Mouse (Mus musculus): ENCODE measurements at regions not wholly inside any gene's neighbourhood (a gene's known extent, or its start where the extent isn't known, plus 50 kb on each side); places are given as distances from the start of the nearest gene placed in this dataset.

- TF ChIP-seq CTCF (IDR thresholded peaks at IDR 0.05), result no peak
- Histone ChIP-seq H3K4me3 (no peak overlapping the region), H3K27ac (no peak overlapping the region)
- intact Hi-C loops (cut with DNase I), result no loop called here
- no peak for DNase-seq (ENCODE audit: extremely low spot score in 1 of 2, low spot score in 2 of 2)
These were observed 65.7 kb downstream of the Polr2m start for GRCm38 (mm10) chr9:71420064-71420463.

DNA sequence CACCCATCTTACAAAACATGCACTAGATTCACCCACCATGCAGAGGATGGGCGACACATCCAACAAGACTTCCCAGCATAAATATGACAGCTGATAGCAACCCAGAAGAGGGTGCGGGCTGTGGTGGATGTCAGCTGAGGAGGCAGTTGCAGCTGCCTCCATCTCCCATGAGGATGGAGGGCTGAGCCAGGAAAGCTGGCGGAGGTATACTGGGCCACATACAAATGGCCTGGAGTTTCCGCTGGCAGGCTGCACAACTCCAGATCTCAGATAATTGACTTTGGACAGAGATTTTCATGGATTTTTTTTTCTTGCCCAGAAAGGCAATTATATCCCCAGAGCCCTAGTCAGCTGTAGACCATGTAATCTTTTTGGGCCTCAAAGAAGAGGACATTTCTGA is 67.2 kb downstream of the Polr2m start:
- H3K27ac ChIP-seq, result no peak overlapping the region
- H3K4me3 ChIP-seq, result no peak overlapping the region
- TF ChIP-seq CTCF (IDR thresholded peaks at IDR 0.05), result no peak
- DNase-seq (ENCODE audit: extremely low spot score in 1 of 2, low spot score in 2 of 2), result no peak
- intact Hi-C loops (cut with DNase I), result no loop called here

DNA sequence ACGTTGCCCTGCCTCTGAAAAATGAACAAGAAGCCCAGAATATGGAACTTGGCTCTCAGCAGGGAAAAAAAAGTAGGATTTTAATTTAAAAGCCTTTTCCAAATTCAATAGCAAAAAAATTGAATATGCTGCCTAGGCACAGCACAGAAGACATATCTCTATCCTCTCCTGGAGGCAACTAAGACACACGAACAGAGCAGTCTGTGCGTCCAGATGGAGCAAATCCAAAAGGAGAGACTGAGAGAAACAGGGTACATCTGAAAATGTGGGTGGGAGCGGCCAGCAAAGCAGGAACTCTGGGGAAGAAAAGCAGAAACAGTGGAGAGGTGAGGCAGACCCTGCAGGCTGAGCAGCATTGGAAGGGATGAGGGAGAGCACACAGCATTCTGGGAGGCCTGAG is 68.5 kb downstream of the Polr2m start:
- intact Hi-C loops (cut with DNase I), result no loop called here
- DNase-seq (ENCODE audit: extremely low spot score in 1 of 2, low spot score in 2 of 2), result no peak

DNA sequence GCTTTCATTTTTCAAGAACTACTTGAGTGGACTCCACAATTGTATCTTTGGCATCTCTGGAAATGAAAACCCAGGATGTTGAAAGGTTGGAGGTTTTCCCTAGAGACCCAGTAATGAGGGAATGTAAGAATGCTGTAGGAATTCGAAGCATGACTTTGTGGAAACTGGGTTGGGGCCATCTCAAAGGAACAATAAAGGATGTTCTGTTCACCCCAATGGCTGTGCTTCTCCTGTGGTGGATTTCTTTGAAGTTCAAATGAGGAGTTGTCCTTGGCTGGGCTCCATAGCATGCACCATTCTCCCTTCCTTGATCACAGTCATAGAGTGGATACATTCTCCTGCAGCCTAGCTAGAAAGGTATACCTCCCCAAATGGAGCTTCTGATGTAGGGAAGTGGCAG is 74.6 kb downstream of the Polr2m start:
- intact Hi-C loops (cut with DNase I), result no loop called here
- Histone ChIP-seq H3K4me3 (no peak overlapping the region), H3K27ac (no peak overlapping the region)
- no peak for DNase-seq (ENCODE audit: extremely low spot score in 1 of 2, low spot score in 2 of 2)
- TF ChIP-seq CTCF (IDR thresholded peaks at IDR 0.05), result no peak

More for the DNA sequence above, 68.5 kb downstream of the Polr2m start:
- TF ChIP-seq CTCF (IDR thresholded peaks at IDR 0.05), result no peak
- Histone ChIP-seq H3K4me3 (no peak overlapping the region), H3K27ac (no peak overlapping the region)

DNA sequence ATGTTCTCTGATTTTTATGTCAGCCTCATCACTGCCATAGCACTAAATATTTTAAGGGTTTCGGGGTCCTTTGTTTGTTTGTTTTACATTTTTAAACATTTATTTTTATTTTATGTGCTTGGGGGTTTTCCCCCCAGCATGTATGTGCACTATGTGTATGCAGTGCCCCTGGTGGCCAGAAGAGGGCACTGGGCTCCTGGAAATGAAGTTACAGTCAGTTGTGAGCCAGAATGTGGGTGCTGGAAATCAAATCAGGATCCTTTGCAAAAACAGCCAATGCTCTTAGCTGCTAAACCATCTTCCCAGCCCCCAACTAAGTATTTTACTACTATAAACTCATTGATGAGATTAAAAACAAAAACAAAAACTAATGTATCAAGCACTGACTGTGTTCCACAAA is 75.8 kb downstream of the Polr2m start:
- H3K4me3 ChIP-seq, result no peak overlapping the region
- H3K27ac ChIP-seq, result no peak overlapping the region
- peak; percentile 19 for TF ChIP-seq CTCF (IDR thresholded peaks at IDR 0.05)
- DNase-seq (ENCODE audit: extremely low spot score in 1 of 2, low spot score in 2 of 2), result no peak
- intact Hi-C loops (cut with DNase I), result no loop called here

GRCm38 (mm10) chr9:71408946-71409345 is 76.8 kb downstream of the Polr2m start:
- H3K4me3 ChIP-seq, result no peak overlapping the region
- no peak overlapping the region for H3K27ac ChIP-seq
- intact Hi-C loops (cut with DNase I), result no loop called here
- no peak for TF ChIP-seq CTCF (IDR thresholded peaks at IDR 0.05)
- no peak for DNase-seq (ENCODE audit: extremely low spot score in 1 of 2, low spot score in 2 of 2)

DNA sequence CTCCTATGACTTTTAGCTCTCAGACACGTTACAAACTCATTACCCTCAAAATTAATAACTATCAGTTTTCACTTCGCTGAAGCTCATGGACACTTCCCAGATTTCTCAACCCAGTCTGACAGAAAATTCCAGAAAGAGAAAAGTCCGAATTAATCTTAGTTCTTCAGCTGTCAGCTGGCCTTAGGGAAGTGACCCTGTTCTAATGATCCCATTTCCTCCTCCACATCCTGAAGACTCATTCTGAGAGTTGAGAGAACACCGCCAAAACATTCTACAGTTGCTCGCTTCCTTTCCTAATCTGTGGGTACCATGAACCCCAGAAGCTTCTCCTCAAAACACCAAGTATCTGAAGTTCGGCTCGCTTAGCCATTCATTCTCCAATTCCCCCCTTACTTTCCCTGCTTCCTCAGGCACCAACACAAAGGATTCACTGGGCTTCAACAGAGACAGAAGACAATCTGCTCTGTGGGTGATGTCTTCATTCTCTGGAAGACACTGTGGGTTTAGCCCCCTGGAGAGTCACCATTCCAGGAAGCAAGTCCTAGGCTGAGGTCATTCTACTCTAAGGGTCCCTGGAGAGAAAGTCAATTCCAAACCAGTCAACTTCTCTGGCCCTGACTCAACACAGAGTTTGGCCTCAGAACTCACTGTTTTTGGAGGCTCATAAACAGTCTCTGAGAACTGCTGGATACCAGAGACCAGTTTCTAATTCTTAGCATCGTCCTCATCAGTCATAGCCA is 81.2 kb downstream of the Polr2m start:
- TF ChIP-seq CTCF (IDR thresholded peaks at IDR 0.05), result no peak
- H3K27ac ChIP-seq, result no peak overlapping the region
- intact Hi-C loops (cut with DNase I), result no loop called here
- DNase-seq (ENCODE audit: extremely low spot score in 1 of 2, low spot score in 2 of 2), result no peak
- no peak overlapping the region for H3K4me3 ChIP-seq

DNA sequence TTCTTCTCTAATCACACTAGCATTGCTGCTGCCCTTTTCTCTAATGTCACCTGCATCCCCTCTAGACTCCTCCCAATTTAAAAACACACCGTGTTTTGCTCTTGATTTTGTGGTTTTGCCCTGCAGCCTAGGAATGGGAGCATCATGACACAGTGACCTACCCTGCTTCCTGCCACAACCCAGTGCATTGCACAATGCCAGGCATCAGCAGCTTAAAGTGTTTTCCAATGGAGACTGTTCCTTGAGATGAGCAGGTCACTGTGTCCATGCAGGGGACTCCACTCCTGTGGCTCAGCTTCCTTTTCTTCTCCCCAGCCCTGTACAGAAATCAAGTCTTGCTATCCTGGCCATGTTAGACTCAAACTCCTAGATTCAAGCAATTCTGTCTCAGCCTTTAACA is 84.1 kb downstream of the Polr2m start:
- no peak overlapping the region for H3K4me3 ChIP-seq
- intact Hi-C loops (cut with DNase I), result no loop called here
- TF ChIP-seq CTCF (IDR thresholded peaks at IDR 0.05), result no peak
- H3K27ac ChIP-seq, result no peak overlapping the region
- no peak for DNase-seq (ENCODE audit: extremely low spot score in 1 of 2, low spot score in 2 of 2)

DNA sequence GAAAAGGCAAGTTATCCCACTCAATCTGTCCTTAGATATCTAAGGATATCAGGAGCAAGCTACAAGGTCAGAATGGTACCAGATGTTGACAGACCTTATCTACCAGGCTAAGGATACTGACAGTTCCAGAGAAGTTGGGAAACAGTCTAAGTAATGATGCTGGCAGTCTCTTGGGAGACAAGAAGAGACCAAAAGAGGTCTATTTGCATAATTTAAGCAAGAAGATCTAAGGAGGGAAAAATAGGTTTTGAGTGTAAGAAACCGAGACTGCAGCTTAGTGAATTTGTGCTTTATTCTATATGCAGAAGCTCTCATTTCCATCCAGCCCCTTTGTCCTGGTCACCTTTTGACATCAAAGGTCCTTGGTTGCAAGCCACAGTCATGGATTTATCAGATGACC is 86.4 kb downstream of the Polr2m start:
- H3K4me3 ChIP-seq, result no peak overlapping the region
- intact Hi-C loops (cut with DNase I), result no loop called here
- TF ChIP-seq CTCF (IDR thresholded peaks at IDR 0.05), result no peak
- H3K27ac ChIP-seq, result no peak overlapping the region
- DNase-seq (ENCODE audit: extremely low spot score in 1 of 2, low spot score in 2 of 2), result no peak

GRCm38 (mm10) chr9:71396784-71397183 is 89.0 kb downstream of the Polr2m start:
- Histone ChIP-seq H3K27ac (no peak overlapping the region), H3K4me3 (no peak overlapping the region)
- no peak for DNase-seq (ENCODE audit: extremely low spot score in 1 of 2, low spot score in 2 of 2)
- intact Hi-C loops (cut with DNase I), result no loop called here
- TF ChIP-seq CTCF (IDR thresholded peaks at IDR 0.05), result no peak

DNA sequence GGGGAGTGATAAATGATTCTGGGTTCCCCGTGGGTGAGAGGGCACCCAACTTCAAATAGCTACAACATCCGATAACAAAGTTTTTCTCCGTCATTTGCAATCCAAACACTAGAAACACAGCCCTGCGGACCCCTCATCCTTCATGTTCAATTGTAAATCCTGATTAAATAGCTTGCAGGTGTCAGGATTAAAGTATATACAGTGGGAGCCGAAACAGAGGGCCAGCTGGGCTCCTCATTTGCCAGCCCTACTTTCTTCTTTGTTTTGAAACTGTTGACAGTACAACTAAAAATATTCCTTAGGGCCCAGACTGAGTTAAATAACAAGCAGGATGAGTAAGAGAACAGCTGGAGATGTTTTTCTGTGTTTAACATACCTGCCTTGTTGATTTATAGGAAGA is 95.5 kb downstream of the Polr2m start:
- no peak overlapping the region for H3K27ac ChIP-seq
- H3K4me3 ChIP-seq, result no peak overlapping the region
- no peak for TF ChIP-seq CTCF (IDR thresholded peaks at IDR 0.05)
- intact Hi-C loops (cut with DNase I), result no loop called here
- no peak for DNase-seq (ENCODE audit: extremely low spot score in 1 of 2, low spot score in 2 of 2)

DNA sequence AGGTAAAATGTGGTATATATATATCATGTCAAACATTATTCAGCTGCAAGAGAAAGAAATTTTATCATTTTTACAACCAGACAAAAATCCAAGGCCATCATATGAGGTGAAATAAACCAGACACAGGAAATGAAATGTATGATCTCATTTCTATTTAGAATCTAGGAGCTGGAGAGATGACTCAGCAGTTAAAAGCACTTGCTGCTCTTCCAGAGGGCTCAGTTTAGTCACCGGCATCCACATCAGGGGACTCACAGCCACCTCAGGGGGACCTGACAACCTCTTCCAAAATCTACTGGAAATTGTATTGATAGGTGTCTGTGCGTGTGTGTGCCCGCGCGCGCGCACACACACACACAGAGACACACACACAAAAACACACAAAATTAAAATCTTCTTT is 98.3 kb downstream of the Polr2m start:
- no peak for TF ChIP-seq CTCF (IDR thresholded peaks at IDR 0.05)
- no peak for DNase-seq (ENCODE audit: extremely low spot score in 1 of 2, low spot score in 2 of 2)
- Histone ChIP-seq H3K27ac (no peak overlapping the region), H3K4me3 (no peak overlapping the region)
- intact Hi-C loops (cut with DNase I), result no loop called here

GRCm38 (mm10) chr9:71383901-71384300 is 101.8 kb downstream of the Polr2m start:
- no peak overlapping the region for H3K27ac ChIP-seq
- intact Hi-C loops (cut with DNase I), result no loop called here
- no peak overlapping the region for H3K4me3 ChIP-seq
- no peak for DNase-seq (ENCODE audit: extremely low spot score in 1 of 2, low spot score in 2 of 2)
- no peak for TF ChIP-seq CTCF (IDR thresholded peaks at IDR 0.05)
